Mouse (Mus musculus) cerebellum, adult 8-10 months (tissue): ENCODE measurements around the gene 1700012A03Rik.

Experiments
- DNase-seq: peaks from one replicate; pipeline ENCODE4 v3.0.0; 2022

Gene 1700012A03Rik

DNA sequence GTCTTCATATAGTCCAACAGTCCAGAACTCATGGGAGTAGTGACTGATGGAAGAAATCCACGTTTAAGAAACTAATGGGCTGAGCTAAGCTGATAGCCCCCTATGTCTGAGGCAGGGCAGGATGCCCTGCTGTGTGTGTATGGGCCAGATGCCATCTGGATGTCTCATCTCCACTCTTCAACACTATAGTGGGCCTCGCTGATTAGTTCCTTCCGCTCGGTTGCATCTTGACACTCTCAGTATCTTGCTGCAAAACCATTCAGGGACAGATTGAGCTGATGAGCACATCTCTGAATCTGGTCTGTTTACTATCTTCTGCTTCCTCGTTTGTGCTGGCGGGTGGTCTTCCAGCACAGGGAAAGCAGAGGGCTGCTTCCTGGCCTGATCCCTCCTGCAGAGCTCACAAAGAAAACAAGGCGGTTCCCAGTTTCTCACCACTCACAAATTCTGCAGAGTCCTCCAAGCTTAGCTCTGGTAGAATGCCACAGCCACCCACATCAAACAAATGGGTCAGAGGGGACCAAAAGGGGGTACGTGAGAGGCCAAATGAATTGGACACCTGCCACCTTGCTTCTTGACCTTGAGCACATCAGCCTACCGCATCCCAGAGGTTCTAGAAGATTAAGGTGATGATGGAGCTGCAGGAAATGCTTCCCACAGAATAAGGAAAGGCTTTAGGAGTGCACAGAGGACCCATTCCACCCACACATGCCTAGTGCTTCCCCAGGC, 55.7 kb downstream of the 1700012A03Rik start:
- no peak for DNase-seq
